Mouse (Mus musculus) erythroblast, embryonic 14.5 days (primary cell): Measurements from ENCODE around the gene Cdk13.

ENCODE experiments used
- GATA1 ChIP-seq: IDR thresholded peaks from 2 replicates; pipeline ENCODE4 v1.6.1; 2012; ENCODE audit warnings: low read length, inconsistent platforms, mixed read lengths
- TAL1 ChIP-seq: IDR thresholded peaks from 3 replicates; pipeline ENCODE4 v1.6.1; 2012; ENCODE audit warnings: low read length, inconsistent platforms, mixed read lengths

DNA sequence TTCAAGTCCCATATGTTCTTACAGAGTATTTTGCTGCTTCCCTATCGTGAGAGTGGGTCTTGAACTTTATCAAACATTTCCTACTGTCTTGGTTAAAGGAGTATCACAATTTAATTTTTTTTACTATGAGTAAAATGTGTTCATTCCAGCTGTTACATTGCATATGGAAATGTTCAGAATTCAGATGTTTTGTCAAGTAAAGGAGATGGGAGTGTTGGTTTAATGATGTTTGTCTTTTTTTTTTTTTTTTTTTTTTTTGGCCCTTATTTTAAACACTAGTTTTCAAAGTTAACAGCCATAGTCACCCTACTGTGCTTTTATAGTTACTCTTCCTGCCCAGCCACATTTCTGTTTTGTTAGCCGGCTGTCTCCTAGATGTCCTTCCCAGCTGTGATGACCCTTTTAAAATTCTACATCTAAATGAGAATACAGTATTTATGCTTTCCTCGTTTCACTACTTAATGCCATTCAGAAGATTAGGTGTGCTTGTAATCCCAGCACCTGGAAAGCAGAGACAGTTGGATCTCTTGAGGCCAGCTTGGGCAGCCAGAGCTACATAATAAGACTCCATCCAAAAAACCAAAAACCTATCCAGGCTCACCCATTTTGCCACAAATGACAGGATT, 104.7 kb downstream of the Cdk13 start:
- TF ChIP-seq TAL1 (no peak), GATA1 (no peak)
